Mouse (Mus musculus): Measurements from ENCODE around the gene 9230112D13Rik.

Gene 9230112D13Rik

GRCm38 (mm10) chr14:34497346-34497745 is 25.3 kb downstream of the 9230112D13Rik start:
- DNase-seq (ENCODE audit: low spot score in 2 of 2) = no peak

GRCm38 (mm10) chr14:34493682-34494081 is 28.9 kb downstream of the 9230112D13Rik start:
- DNase-seq (ENCODE audit: low spot score in 2 of 2) = no peak

- DNase-seq (ENCODE audit: low spot score in 2 of 2) = no peak
Observed at GRCm38 (mm10) chr14:34492688-34493087, 29.9 kb downstream of the 9230112D13Rik start.

- no peak for DNase-seq (ENCODE audit: low spot score in 2 of 2)
Observed at GRCm38 (mm10) chr14:34490965-34491364, 31.6 kb downstream of the 9230112D13Rik start.

GRCm38 (mm10) chr14:34489928-34490327 is 32.7 kb downstream of the 9230112D13Rik start:
- no peak for DNase-seq (ENCODE audit: low spot score in 2 of 2)

GRCm38 (mm10) chr14:34486169-34486568 is 36.4 kb downstream of the 9230112D13Rik start:
- no peak for DNase-seq (ENCODE audit: low spot score in 2 of 2)

GRCm38 (mm10) chr14:34483469-34484341 is 38.9 kb downstream of the 9230112D13Rik start:
- DNase-seq (ENCODE audit: low spot score in 2 of 2) = no peak

GRCm38 (mm10) chr14:34471591-34471990 is 51.0 kb downstream of the 9230112D13Rik start:
- no peak for DNase-seq (ENCODE audit: low spot score in 2 of 2)

- DNase-seq (ENCODE audit: low spot score in 2 of 2) = no peak
Observed at GRCm38 (mm10) chr14:34466291-34466690, 56.3 kb downstream of the 9230112D13Rik start.

Data from spleen, postnatal 4 days (tissue).